Mouse (Mus musculus): Measurements from ENCODE around the gene Rptor.

DNA sequence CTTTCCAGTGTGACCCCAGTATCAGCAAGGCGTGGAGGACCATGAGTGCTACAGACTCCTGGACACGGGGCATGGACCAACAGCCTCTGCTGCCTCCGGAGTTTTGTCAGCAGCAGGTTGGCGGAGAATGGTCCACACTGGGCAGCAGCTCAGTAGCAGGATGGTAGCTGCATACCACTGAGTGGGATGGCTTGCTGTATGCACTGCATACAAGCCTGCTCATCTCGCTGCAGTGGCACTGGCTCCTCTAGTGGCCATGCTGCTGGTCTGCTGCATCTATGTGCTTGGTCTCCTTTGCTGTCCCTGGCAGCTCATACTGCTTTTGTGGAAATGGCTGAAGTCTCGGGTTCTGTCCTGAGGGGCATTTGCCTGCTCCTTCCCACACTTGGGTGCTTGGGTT lies 34.8 kb downstream of the Rptor start:
- TF ChIP-seq CTCF (IDR thresholded peaks at IDR 0.05; ENCODE audit: borderline replicate concordance, insufficient read depth, low read depth, low read length) (peak; percentile 70), POLR2A (IDR thresholded peaks at IDR 0.05; ENCODE audit: borderline replicate concordance, insufficient read depth, low read length) (no peak)
